Mouse (Mus musculus) MEL (cell line): ENCODE measurements around the gene Slc5a11.

Source experiments
- BHLHE40 ChIP-seq: IDR thresholded peaks from 2 replicates; pipeline ENCODE4 v1.6.1; 2012; ENCODE audit warnings: low read depth, mild to moderate bottlenecking, inconsistent platforms, low read length, improper control_type of control experiment, borderline replicate concordance
- CHD2 ChIP-seq: IDR thresholded peaks from 2 replicates; pipeline ENCODE4 v1.6.1; 2011; ENCODE audit warnings: low read length, improper control_type of control experiment
- CTCF ChIP-seq, 3 experiments: IDR thresholded peaks in 2 of 3; conservative IDR thresholded peaks in 1 of 3; 2 replicates each; pipeline ENCODE4 v1.5.1; 2011 to 2012; ENCODE audit warnings: low read length in 3 of 3, low read depth in 2 of 3, mild to moderate bottlenecking in 2 of 3, improper control_type of control experiment in 1 of 3, inconsistent platforms in 1 of 3, mixed read lengths in 1 of 3, moderate library complexity in 1 of 3; ENCODE audit not compliant: control insufficient read depth in 1 of 3, insufficient read depth in 1 of 3, poor library complexity in 1 of 3, severe bottlenecking in 1 of 3
- ELF1 ChIP-seq: IDR thresholded peaks from 2 replicates; pipeline ENCODE4 v1.6.1; 2014; ENCODE audit warnings: low read depth, mild to moderate bottlenecking, inconsistent platforms, low read length, improper control_type of control experiment, moderate library complexity
- MAFK ChIP-seq: IDR thresholded peaks from 2 replicates; pipeline ENCODE4 v1.6.1; 2011; ENCODE audit warnings: low read depth, mild to moderate bottlenecking, low read length, improper control_type of control experiment, borderline replicate concordance
- POLR2A ChIP-seq, 2 experiments: IDR thresholded peaks; 2 replicates each; pipeline ENCODE4 v1.6.1; 2011 to 2012; ENCODE audit warnings: low read length in 2 of 2, mild to moderate bottlenecking in 2 of 2, control low read depth in 1 of 2, improper control_type of control experiment in 1 of 2, low read depth in 1 of 2, moderate library complexity in 1 of 2; ENCODE audit not compliant: control insufficient read depth in 1 of 2, insufficient read depth in 1 of 2, poor library complexity in 1 of 2
- POLR2AphosphoS5 ChIP-seq: IDR thresholded peaks from 2 replicates; pipeline ENCODE4 v1.6.1; 2012; ENCODE audit warnings: low read depth, borderline replicate concordance, mild to moderate bottlenecking, inconsistent platforms, low read length, moderate library complexity, mixed read lengths
- TCF12 ChIP-seq: IDR thresholded peaks from 2 replicates; pipeline ENCODE4 v1.6.1; 2014; ENCODE audit warnings: low read depth, mild to moderate bottlenecking, inconsistent platforms, low read length, improper control_type of control experiment, moderate library complexity
- ZMIZ1 ChIP-seq: IDR thresholded peaks from 2 replicates; pipeline ENCODE4 v1.6.1; 2012; ENCODE audit warnings: low read depth, mild to moderate bottlenecking, inconsistent platforms, low read length, improper control_type of control experiment, moderate library complexity

GRCm38 (mm10) chr7:123167436-123167835 is 47.1 kb upstream of the Slc5a11 start:
- TF ChIP-seq TCF12: no peak
- TF ChIP-seq ZMIZ1: no peak
- no peak for TF ChIP-seq BHLHE40
- no peak for TF ChIP-seq ELF1
- no peak for TF ChIP-seq MAFK
- no peak for TF ChIP-seq CTCF (IDR thresholded peaks at IDR 0.05 in 2 of 3, conservative IDR thresholded peaks at IDR 0.05 in 1 of 3; ENCODE audit: control insufficient read depth in 1 of 3, insufficient read depth in 1 of 3, low read depth in 2 of 3, low read length in 3 of 3, poor library complexity in 1 of 3, severe bottlenecking in 1 of 3)
- TF ChIP-seq POLR2AphosphoS5: no peak
- no peak for TF ChIP-seq CHD2
- TF ChIP-seq POLR2A (IDR thresholded peaks at IDR 0.05; ENCODE audit: control insufficient read depth in 1 of 2, insufficient read depth in 1 of 2, low read depth in 1 of 2, low read length in 2 of 2, poor library complexity in 1 of 2): no peak
